Mouse (Mus musculus): Measurements from ENCODE around the gene Vmn2r84. TPM values are rescaled to one million over a fixed set of nuclear protein-coding genes. Genes with fewer than 3 reads are reported as not detected.
"Not testable (repeated sequence)": the region's sequence is repeated elsewhere in the genome, so short reads cannot be mapped to it uniquely, and the experiment has no call there.

Vmn2r84 gene
- polyA plus RNA-seq, 1 experiment from 2014 or later: not detected

DNA sequence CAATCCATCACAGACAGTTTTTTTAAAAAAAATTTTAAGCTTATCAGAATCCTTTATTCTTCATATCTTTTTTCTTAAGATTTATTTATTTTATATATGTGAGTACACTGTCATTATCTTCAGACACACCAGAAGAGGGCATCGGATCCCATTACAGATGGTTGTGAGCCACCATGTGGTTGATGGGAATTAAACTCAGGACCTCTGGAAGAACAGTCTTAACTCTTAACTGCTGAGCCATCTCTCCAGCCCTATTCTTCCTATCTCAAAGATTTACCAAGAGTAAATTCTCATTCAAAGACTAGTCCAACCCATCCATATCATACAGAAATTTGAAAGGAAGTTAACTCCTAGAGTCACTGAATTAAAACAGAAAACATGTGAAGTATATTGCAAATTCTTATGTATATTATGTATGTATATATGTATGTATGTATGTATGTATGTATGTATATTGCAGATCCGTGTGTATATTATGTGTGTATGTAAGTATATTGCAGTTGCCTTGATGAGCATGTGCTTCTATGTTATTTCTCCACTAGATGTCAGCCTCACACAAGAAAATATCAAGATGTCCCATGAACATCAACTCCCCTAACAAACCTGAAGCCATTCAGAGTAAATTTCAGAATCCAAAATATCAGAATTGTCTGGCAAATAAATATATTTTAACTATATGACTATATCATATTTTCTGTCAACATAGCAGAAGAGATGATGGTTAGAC is 30.5 kb downstream of the Vmn2r84 start:
- H3K79me2 ChIP-seq (ENCODE audit: inconsistent target): no peaks in the 10 kb centered on the region
- WGBS (ENCODE audit: missing documents): 92% methylated on average over 1 of the region's 2 CpGs
- no peak overlapping the region for H3K4me3 ChIP-seq (ENCODE audit: inconsistent target)
- H3K27ac ChIP-seq: no peak overlapping the region
- H3K36me3 ChIP-seq (ENCODE audit: inconsistent target): no peaks in the 10 kb centered on the region

DNA sequence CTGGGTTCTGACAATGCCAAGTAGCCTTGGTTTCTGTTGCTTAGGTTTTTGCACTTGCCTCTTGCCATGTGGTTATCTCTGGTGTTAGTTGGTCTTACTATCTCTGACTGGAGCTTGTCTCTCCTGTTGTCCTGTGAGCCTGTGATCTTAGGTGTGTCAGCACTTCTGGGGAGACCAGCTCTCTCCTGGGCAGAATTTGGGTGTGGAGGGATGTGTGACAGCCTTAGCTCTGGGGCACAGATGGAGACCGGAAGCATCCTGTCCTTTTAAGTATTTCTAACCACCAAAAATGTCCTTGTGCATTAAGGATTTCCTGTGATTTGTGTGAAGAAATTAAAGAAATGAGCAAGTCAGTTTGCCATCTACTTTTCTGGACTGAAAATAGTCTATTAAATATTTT is 50.1 kb downstream of the Vmn2r84 start:
- Histone ChIP-seq H3K27ac (no peak overlapping the region), H3K36me3 (ENCODE audit: inconsistent target) (no peaks in the 10 kb centered on the region), H3K4me3 (ENCODE audit: inconsistent target) (no peak overlapping the region), H3K79me2 (ENCODE audit: inconsistent target) (no peaks in the 10 kb centered on the region)
- WGBS (ENCODE audit: missing documents): 20% methylated on average over 1 of the region's 1 CpGs

DNA sequence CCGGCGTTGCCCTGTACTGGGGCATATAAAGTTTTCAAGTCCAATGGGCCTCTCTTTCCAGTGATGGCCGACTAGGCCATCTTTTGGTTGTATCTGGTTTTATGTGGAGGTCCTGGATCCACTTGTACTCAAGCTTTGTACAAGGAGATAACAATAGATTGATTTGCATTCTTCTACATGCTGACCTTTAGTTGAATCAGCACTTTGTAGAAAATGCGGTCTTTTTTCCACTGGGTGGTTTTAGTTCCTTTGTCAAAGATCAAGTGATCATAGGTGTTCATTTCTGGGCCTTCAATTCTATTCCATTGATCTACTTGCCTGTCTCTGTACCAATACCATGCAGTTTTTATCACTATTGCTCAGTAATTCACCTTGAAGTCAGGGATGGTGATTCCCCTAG is 54.1 kb downstream of the Vmn2r84 start:
- H3K4me3 ChIP-seq (ENCODE audit: inconsistent target); H3K27ac ChIP-seq; H3K36me3 ChIP-seq (ENCODE audit: inconsistent target); H3K79me2 ChIP-seq (ENCODE audit: inconsistent target): not testable (repeated sequence)
- WGBS (ENCODE audit: missing documents): 91% methylated on average over 2 of the region's 4 CpGs

GRCm38 (mm10) chr10:130337581-130337980 is 56.6 kb downstream of the Vmn2r84 start:
- Histone ChIP-seq H3K79me2 (ENCODE audit: inconsistent target) (no peaks in the 10 kb centered on the region), H3K27ac (no peak overlapping the region), H3K4me3 (ENCODE audit: inconsistent target) (no peak overlapping the region), H3K36me3 (ENCODE audit: inconsistent target) (no peaks in the 10 kb centered on the region)
- WGBS (ENCODE audit: missing documents): 13% methylated on average over 1 of the region's 2 CpGs

GRCm38 (mm10) chr10:130336385-130336784 is 57.7 kb downstream of the Vmn2r84 start:
- WGBS (ENCODE audit: missing documents): 22% methylated on average over 1 of the region's 1 CpGs
- Histone ChIP-seq H3K79me2 (ENCODE audit: inconsistent target) (no peaks in the 10 kb centered on the region), H3K4me3 (ENCODE audit: inconsistent target) (no peak overlapping the region), H3K36me3 (ENCODE audit: inconsistent target) (no peaks in the 10 kb centered on the region), H3K27ac (no peak overlapping the region)

DNA sequence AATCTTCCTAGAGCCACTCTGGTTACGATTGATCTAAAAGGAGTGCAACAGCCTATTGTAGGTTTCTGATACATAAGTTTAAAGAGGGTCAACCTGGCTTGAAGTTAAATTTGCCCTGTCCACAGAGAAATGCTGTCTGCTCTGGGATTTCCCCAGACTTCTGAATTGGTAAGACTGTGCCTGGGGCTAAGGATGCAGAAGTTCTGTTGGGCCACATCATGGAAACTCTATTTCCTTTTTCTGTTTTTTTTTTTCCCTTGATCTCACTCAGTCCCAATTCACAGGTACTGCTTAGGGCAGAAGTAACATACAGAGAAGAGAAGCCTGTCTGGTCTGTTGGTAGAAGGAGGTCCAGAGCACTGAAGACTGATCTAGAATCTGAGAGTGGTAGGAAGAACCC is 63.4 kb downstream of the Vmn2r84 start:
- WGBS (ENCODE audit: missing documents): 79% methylated on average over 1 of the region's 1 CpGs
- no peaks in the 10 kb centered on the region for H3K79me2 ChIP-seq (ENCODE audit: inconsistent target)
- H3K27ac ChIP-seq: no peak overlapping the region
- H3K4me3 ChIP-seq (ENCODE audit: inconsistent target): no peak overlapping the region
- no peaks in the 10 kb centered on the region for H3K36me3 ChIP-seq (ENCODE audit: inconsistent target)

Other genes with a start within 250 kb of the Vmn2r84 start
- gene Olfr825, start 227.6 kb downstream of the Vmn2r84 start, polyA plus RNA-seq (2018): not detected in 3 replicates
- not detected in 3 replicates for gene Olfr826, start 210.1 kb downstream of the Vmn2r84 start, polyA plus RNA-seq (2018)
- gene Olfr827, start 179.9 kb downstream of the Vmn2r84 start, polyA plus RNA-seq (2018): not detected in 3 replicates
- not detected in 3 replicates for gene Neurod4, start 114.1 kb downstream of the Vmn2r84 start, polyA plus RNA-seq (2018)
- 0.16 TPM in 1 of 3 replicates, not detected in the others for gene Tespa1, start 71.5 kb downstream of the Vmn2r84 start, polyA plus RNA-seq (2018)
- not detected in 3 replicates for gene Vmn2r85, start 35.4 kb upstream of the Vmn2r84 start, polyA plus RNA-seq (2018)
- gene Vmn2r86, start 61.7 kb upstream of the Vmn2r84 start, polyA plus RNA-seq (2018): not detected in 3 replicates
- gene Vmn2r87, start 103.1 kb upstream of the Vmn2r84 start, polyA plus RNA-seq (2018): not detected in 3 replicates

Measured in macrophage (primary cell).